Mouse (Mus musculus): ENCODE data around the gene Gm14685. TPM values are rescaled to one million over a fixed set of nuclear protein-coding genes. Genes with fewer than 3 reads are reported as not detected.

Gene Gm14685
- polyA plus RNA-seq (2015; fragmentation: Nextera tagmentation; extraction: Ambion mirVana) = 0.41 and 1.2 TPM in 2 replicates

GRCm38 (mm10) chrX:73116747-73117146 is at the start of gene Gm14685:
Gene Gm14685, plus strand, starts transcription at chrX:73117047.

GRCm38 (mm10) chrX:73082267-73083055 is 34.4 kb upstream of the Gm14685 start, which contains the start of gene Xlr4a:
Gene Xlr4a, minus strand, starts transcription at chrX:73082478.

DNA sequence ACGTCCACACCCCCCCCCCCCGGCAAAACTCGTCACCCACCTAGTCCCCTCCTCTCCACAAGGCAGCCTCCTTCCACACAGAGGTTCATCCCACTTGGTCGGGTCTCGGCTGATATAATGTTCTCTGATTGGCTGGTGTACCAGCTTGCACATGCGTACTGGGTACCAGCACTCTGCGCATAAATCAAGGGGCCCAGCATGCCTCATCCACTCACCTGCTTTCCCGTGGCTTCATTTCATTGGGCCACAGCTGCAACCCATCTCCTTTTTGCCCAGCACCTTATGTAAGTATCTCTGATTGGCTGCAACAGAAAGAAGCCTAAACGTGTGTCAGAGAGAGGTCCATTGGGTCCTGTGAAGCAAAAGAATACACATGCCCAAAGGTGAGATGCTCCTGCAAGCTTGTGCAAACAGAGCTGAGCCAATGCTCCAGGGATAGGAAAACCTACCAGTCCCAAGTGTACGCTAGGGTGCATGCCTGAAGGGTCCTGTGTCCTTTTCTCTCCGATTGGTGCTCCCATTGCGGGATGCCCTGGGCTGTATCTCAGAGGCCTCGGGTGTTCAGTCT is 19.8 kb upstream of the Gm14685 start, which contains the start of gene Xlr3a:
Gene Xlr3a, minus strand, starts transcription at position 155 of the 568 bp plus-strand sequence.

GRCm38 (mm10) chrX:73148496-73148895 is 31.6 kb downstream of the Gm14685 start, which contains the start of gene Xlr5b:
Gene Xlr5b, plus strand, starts transcription at chrX:73148796.

DNA sequence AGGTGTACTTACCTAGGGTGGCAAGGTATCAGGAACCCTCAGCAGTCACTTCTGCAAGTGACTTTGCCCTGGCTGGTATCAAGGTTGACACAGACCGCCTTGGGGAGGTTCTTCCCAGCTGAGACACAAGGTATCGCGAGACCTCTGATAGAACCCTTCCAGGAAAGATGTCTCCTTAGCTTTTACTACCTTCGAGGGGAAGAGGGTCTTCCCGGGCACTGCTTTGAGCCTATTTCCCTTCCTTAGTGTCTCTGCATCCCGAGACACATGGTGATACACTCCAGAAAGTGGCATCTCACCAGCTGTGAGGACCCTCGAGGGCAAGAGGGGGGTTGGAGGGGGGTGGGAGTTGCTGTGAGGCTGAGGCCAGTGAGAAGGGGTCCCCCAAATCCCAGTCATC is 32.5 kb downstream of the Gm14685 start, which contains the start of gene DXBay18:
Gene DXBay18, minus strand, starts transcription at position 101 of the 400 bp plus-strand sequence.

GRCm38 (mm10) chrX:73176889-73177288 is 60.0 kb downstream of the Gm14685 start, which contains the start of gene Spin2d:
Gene Spin2d, minus strand, starts transcription at chrX:73176989.

Other genes with a start within 250 kb of the Gm14685 start
- 54.2 and 57.9 TPM in 2 replicates for gene Cetn2, start 198.6 kb upstream of the Gm14685 start, polyA plus RNA-seq (2015; fragmentation: Nextera tagmentation; extraction: Ambion mirVana)
- 39.5 and 41.7 TPM in 2 replicates for gene Nsdhl, start 198.5 kb upstream of the Gm14685 start, polyA plus RNA-seq (2015; fragmentation: Nextera tagmentation; extraction: Ambion mirVana)
- gene Zfp185, start 129.7 kb upstream of the Gm14685 start, polyA plus RNA-seq (2015; fragmentation: Nextera tagmentation; extraction: Ambion mirVana) = 0.43 and 0.97 TPM in 2 replicates
- 0.23 and 0.27 TPM in 2 replicates for gene Pnma5, start 79.9 kb upstream of the Gm14685 start, polyA plus RNA-seq (2015; fragmentation: Nextera tagmentation; extraction: Ambion mirVana)
- 5.8 and 7.3 TPM in 2 replicates for gene Pnma3, start 52.3 kb upstream of the Gm14685 start, polyA plus RNA-seq (2015; fragmentation: Nextera tagmentation; extraction: Ambion mirVana)
- gene Xlr4a, start 34.6 kb upstream of the Gm14685 start, polyA plus RNA-seq (2015; fragmentation: Nextera tagmentation; extraction: Ambion mirVana) = 1.4 TPM in 1 of 2 replicates, not detected in the other
- 2.1 and 4.1 TPM in 2 replicates for gene Xlr3a, start 20.0 kb upstream of the Gm14685 start, polyA plus RNA-seq (2015; fragmentation: Nextera tagmentation; extraction: Ambion mirVana)
- not detected in 2 replicates for gene Xlr5b, start 31.7 kb downstream of the Gm14685 start, polyA plus RNA-seq (2015; fragmentation: Nextera tagmentation; extraction: Ambion mirVana)
- gene DXBay18, start 32.4 kb downstream of the Gm14685 start, polyA plus RNA-seq (2015; fragmentation: Nextera tagmentation; extraction: Ambion mirVana) = 0.84 TPM in 1 of 2 replicates, not detected in the other
- not detected in 2 replicates for gene Spin2d, start 59.9 kb downstream of the Gm14685 start, polyA plus RNA-seq (2015; fragmentation: Nextera tagmentation; extraction: Ambion mirVana)
- gene Xlr3b, start 75.2 kb downstream of the Gm14685 start, polyA plus RNA-seq (2015; fragmentation: Nextera tagmentation; extraction: Ambion mirVana) = 1.4 and 21.8 TPM in 2 replicates
- 0.94 TPM in 1 of 2 replicates, not detected in the other for gene Xlr4b, start 97.3 kb downstream of the Gm14685 start, polyA plus RNA-seq (2015; fragmentation: Nextera tagmentation; extraction: Ambion mirVana)
- 35.4 and 37.0 TPM in 2 replicates for gene F8a, start 111.2 kb downstream of the Gm14685 start, polyA plus RNA-seq (2015; fragmentation: Nextera tagmentation; extraction: Ambion mirVana)
- gene Xlr4c, start 126.1 kb downstream of the Gm14685 start, polyA plus RNA-seq (2015; fragmentation: Nextera tagmentation; extraction: Ambion mirVana) = 0.18 and 0.58 TPM in 2 replicates
- 0.12 and 0.33 TPM in 2 replicates for gene Xlr3c, start 148.3 kb downstream of the Gm14685 start, polyA plus RNA-seq (2015; fragmentation: Nextera tagmentation; extraction: Ambion mirVana)
- not detected in 2 replicates for gene Xlr5a, start 175.9 kb downstream of the Gm14685 start, polyA plus RNA-seq (2015; fragmentation: Nextera tagmentation; extraction: Ambion mirVana)
- gene Xlr5c, start 175.9 kb downstream of the Gm14685 start, polyA plus RNA-seq (2015; fragmentation: Nextera tagmentation; extraction: Ambion mirVana) = not detected in 2 replicates
- gene Gm45015, start 219.8 kb downstream of the Gm14685 start, polyA plus RNA-seq (2015; fragmentation: Nextera tagmentation; extraction: Ambion mirVana) = not detected in 2 replicates
- gene Zfp275, start 225.6 kb downstream of the Gm14685 start, polyA plus RNA-seq (2015; fragmentation: Nextera tagmentation; extraction: Ambion mirVana) = 5.0 and 5.6 TPM in 2 replicates

All from neural tube, postnatal 0 days (tissue).